8 mouse cellular contexts compared by ENCODE assay signal in genomic region chr6:72926755-72927482, GRCm38 (mm10). TPM values are rescaled to one million over a fixed set of nuclear protein-coding genes. Genes with fewer than 3 reads are reported as not detected.
DNase-seq lines count a peak whose midpoint lies in the region; ATAC-seq and TF ChIP-seq lines count a peak whose summit lies in the region.

No protein-coding gene starts in this region.

- no peak for TF ChIP-seq CTCF in midbrain, postnatal 0 days (IDR thresholded peaks at IDR 0.05)

- H3K4me2 ChIP-seq in midbrain, postnatal 0 days (ENCODE audit: low read depth, low read length, poor library complexity, severe bottlenecking) = no peak overlapping the region
- H3K4me2 ChIP-seq in midbrain, embryonic 11.5 days = no peak overlapping the region
- peak overlapping the region; percentile 37 for H3K4me2 ChIP-seq in kidney, embryonic 16.5 days (replicated peaks; ENCODE audit: low read depth, low read length)

- no peaks in the 10 kb centered on the region for H3K36me3 ChIP-seq in midbrain, postnatal 0 days (ENCODE audit: insufficient read depth, low read length)
- H3K36me3 ChIP-seq in midbrain, embryonic 11.5 days (ENCODE audit: control insufficient read depth, insufficient read depth, low read length) = no peaks in the 10 kb centered on the region
- H3K36me3 ChIP-seq in kidney, embryonic 16.5 days (ENCODE audit: insufficient read depth, low read length) = no peaks in the 10 kb centered on the region

- H3K4me1 ChIP-seq in midbrain, postnatal 0 days (ENCODE audit: insufficient read depth, low read length) = no peaks in the 10 kb centered on the region
- H3K4me1 ChIP-seq in midbrain, embryonic 11.5 days (ENCODE audit: control insufficient read depth, insufficient read depth, low read length) = no peaks in the 10 kb centered on the region
- H3K4me1 ChIP-seq in brown adipose tissue, adult 24 weeks (ENCODE audit: control insufficient read depth, insufficient read depth, insufficient read length, low read length) = 0 out of 2 replicates have a peak, but pooled peaks cover 3% of the 10 kb centered on the region
- H3K4me1 ChIP-seq in kidney, embryonic 16.5 days (ENCODE audit: insufficient read depth, low read length) = peaks cover 14% of the 10 kb centered on the region

- H3K9ac ChIP-seq in midbrain, postnatal 0 days (replicated peaks; ENCODE audit: low read length, poor library complexity, severe bottlenecking) = no peak overlapping the region
- H3K9ac ChIP-seq in midbrain, embryonic 11.5 days (ENCODE audit: low read length) = no peak overlapping the region
- H3K9ac ChIP-seq in kidney, embryonic 16.5 days (replicated peaks; ENCODE audit: low read length) = no peak overlapping the region

- H3K4me3 ChIP-seq in midbrain, postnatal 0 days (ENCODE audit: low read depth, low read length) = no peak overlapping the region
- no peak overlapping the region for H3K4me3 ChIP-seq in midbrain, embryonic 11.5 days (ENCODE audit: low read depth, low read length)
- H3K4me3 ChIP-seq in brown adipose tissue, adult 24 weeks (ENCODE audit: insufficient read depth, low read depth, low read length) = no peak overlapping the region
- no peak overlapping the region for H3K4me3 ChIP-seq in kidney, embryonic 16.5 days (ENCODE audit: low read length)

- 20% methylated on average over 9 of the region's 9 CpGs for WGBS in midbrain, postnatal 0 days
- 18% methylated on average over 9 of the region's 9 CpGs for WGBS in midbrain, embryonic 11.5 days
- 17% methylated on average over 9 of the region's 9 CpGs for WGBS in kidney, embryonic 16.5 days

- no peaks in the 10 kb centered on the region for H3K27me3 ChIP-seq in midbrain, postnatal 0 days (ENCODE audit: insufficient read depth, low read length)
- no peaks in the 10 kb centered on the region for H3K27me3 ChIP-seq in midbrain, embryonic 11.5 days (ENCODE audit: control insufficient read depth, insufficient read depth, low read length)
- H3K27me3 ChIP-seq in kidney, embryonic 16.5 days (ENCODE audit: insufficient read depth, low read length) = no peaks in the 10 kb centered on the region

- no peak for ATAC-seq in midbrain, postnatal 0 days (ENCODE audit: low FRiP score)
- no peak for ATAC-seq in midbrain, embryonic 11.5 days (ENCODE audit: low FRiP score)
- ATAC-seq in kidney, embryonic 16.5 days (ENCODE audit: low FRiP score, low TSS enrichment) = peak; percentile 95
- ATAC-seq in megakaryocyte, adult 5-6 weeks (ENCODE audit: poor library complexity, severe bottlenecking) = peak; percentile 73

- peak; percentile 18 for DNase-seq in midbrain, postnatal 0 days (ENCODE audit: low spot score)
- no peak for DNase-seq in midbrain, embryonic 11.5 days (ENCODE audit: low spot score, missing footprints)
- DNase-seq in heart, adult 18-20 months = peak; percentile 60 to 86
- no peak for DNase-seq in thymus, postnatal 25 days
- DNase-seq in natural killer cell, adult 2 months (ENCODE audit: low spot score in 2 of 2) = no peak

- no peaks in the 10 kb centered on the region for H3K9me3 ChIP-seq in midbrain, postnatal 0 days (ENCODE audit: low read length)
- no peaks in the 10 kb centered on the region for H3K9me3 ChIP-seq in midbrain, embryonic 11.5 days (ENCODE audit: control insufficient read depth, low read length)
- H3K9me3 ChIP-seq in kidney, embryonic 16.5 days (ENCODE audit: low read length) = no peaks in the 10 kb centered on the region

- H3K27ac ChIP-seq in midbrain, postnatal 0 days (ENCODE audit: low read depth, low read length) = no peak overlapping the region
- H3K27ac ChIP-seq in midbrain, embryonic 11.5 days (ENCODE audit: low read depth, low read length) = no peak overlapping the region
- H3K27ac ChIP-seq in brown adipose tissue, adult 24 weeks (replicated peaks; ENCODE audit: low read depth, low read length) = peak overlapping the region; percentile 51
- peak overlapping the region; percentile 70 for H3K27ac ChIP-seq in kidney, embryonic 16.5 days (ENCODE audit: low read length)

RNA-seq across cellular contexts. Expression of gene Kcmf1, which starts 27.1 kb away (rescaled TPM):
- 70.9 and 74.2 TPM in 2 replicates for total RNA-seq in midbrain, postnatal 0 days (2014; rRNA removed)
- polyA plus RNA-seq in midbrain, postnatal 0 days (2015; fragmentation: Nextera tagmentation; extraction: Ambion mirVana) = 45.5 and 52.8 TPM in 2 replicates
- polyA plus RNA-seq in midbrain, embryonic 11.5 days (2014; fragmentation: Nextera tagmentation; extraction: Ambion mirVana) = 37.2 and 45.3 TPM in 2 replicates
- 114 and 166 TPM in 2 replicates for polyA plus RNA-seq in brown adipose tissue, adult 24 weeks (2012; ENCODE audit: insufficient read depth, insufficient read length, missing spikeins)
- 100 to 1,000 TPM in 1 of 2 experiments, 10 to 100 TPM in 1; 97.7 to 104 TPM for total RNA-seq in heart, adult 18-20 months (2021)
- polyA plus RNA-seq in kidney, embryonic 16.5 days (2015; fragmentation: Nextera tagmentation; extraction: Ambion mirVana) = 28.0 and 28.9 TPM in 2 replicates
- 81.0 and 110 TPM in 2 replicates for total RNA-seq in megakaryocyte, adult 5-6 weeks (2015)
- 100 and 110 TPM in 2 replicates for total RNA-seq in megakaryocyte, adult 5-6 weeks (2017)

RNA-seq across cellular contexts. Expression of gene Tmsb10, which starts 31.6 kb away (rescaled TPM):
- total RNA-seq in midbrain, postnatal 0 days (2014; rRNA removed) = 504 and 572 TPM in 2 replicates
- 6,498 and 6,879 TPM in 2 replicates for polyA plus RNA-seq in midbrain, postnatal 0 days (2015; fragmentation: Nextera tagmentation; extraction: Ambion mirVana)
- polyA plus RNA-seq in midbrain, embryonic 11.5 days (2014; fragmentation: Nextera tagmentation; extraction: Ambion mirVana) = 3,363 and 3,486 TPM in 2 replicates
- polyA plus RNA-seq in brown adipose tissue, adult 24 weeks (2012; ENCODE audit: insufficient read depth, insufficient read length, missing spikeins) = 76.5 and 141 TPM in 2 replicates
- 100 to 1,000 TPM in 1 of 2 experiments, 10 to 100 TPM in 1; 99.1 to 111 TPM for total RNA-seq in heart, adult 18-20 months (2021)
- 1,506 and 1,750 TPM in 2 replicates for polyA plus RNA-seq in kidney, embryonic 16.5 days (2015; fragmentation: Nextera tagmentation; extraction: Ambion mirVana)
- 3,978 and 3,999 TPM in 2 replicates for total RNA-seq in megakaryocyte, adult 5-6 weeks (2015)
- 2,780 and 3,394 TPM in 2 replicates for total RNA-seq in megakaryocyte, adult 5-6 weeks (2017)

Comparison
In these comparisons a context has a peak if more than half of its experiments do, and no peak if none do; other contexts are left out.
1. DNase-seq: peak in midbrain, postnatal 0 days (single experiment) and heart, adult 18-20 months (2 of 2); none in midbrain, embryonic 11.5 days (single experiment), thymus, postnatal 25 days (single experiment) and natural killer cell, adult 2 months (0 of 2).
2. ATAC-seq: peak in kidney, embryonic 16.5 days (single experiment) and megakaryocyte, adult 5-6 weeks (single experiment); none in midbrain, postnatal 0 days (single experiment) and midbrain, embryonic 11.5 days (single experiment).
3. H3K27ac ChIP-seq: peak in brown adipose tissue, adult 24 weeks (single experiment) and kidney, embryonic 16.5 days (single experiment); none in midbrain, postnatal 0 days (single experiment) and midbrain, embryonic 11.5 days (single experiment).
4. RNA of gene Tmsb10, which starts 31.6 kb away (polyA plus RNA-seq): 6,498 to 6,879 TPM in midbrain, postnatal 0 days, 3,363 to 3,486 TPM in midbrain, embryonic 11.5 days and 1,506 to 1,750 TPM in kidney, embryonic 16.5 days; 76.5 to 141 TPM in brown adipose tissue, adult 24 weeks; every median in the first group is over 10 times any median in the second.